Mouse (Mus musculus): ENCODE measurements at regions not wholly inside any gene's neighbourhood (a gene's known extent, or its start where the extent isn't known, plus 50 kb on each side); places are given as distances from the start of the nearest gene placed in this dataset.

GRCm38 (mm10) chr12:106607655-106608337 is 597.8 kb downstream of the Vrk1 start:
- Histone ChIP-seq H3K36me3 (ENCODE audit: control insufficient read depth, insufficient read depth, low read length) (no peaks in the 10 kb centered on the region), H3K4me2 (ENCODE audit: low read length) (no peak overlapping the region), H3K4me3 (ENCODE audit: control insufficient read depth in 1 of 2, insufficient read depth in 1 of 2, low read depth in 1 of 2, low read length in 2 of 2) (no peak overlapping the region), H3K9me3 (ENCODE audit: control insufficient read depth, low read length) (no peaks in the 10 kb centered on the region), H3K9ac (ENCODE audit: low read length) (no peak overlapping the region), H3K27ac (replicated peaks in 1 of 2; ENCODE audit: control insufficient read depth in 1 of 2, insufficient read depth in 1 of 2, low read depth in 2 of 2, low read length in 2 of 2) (no peak overlapping the region), H3K27me3 (ENCODE audit: control insufficient read depth, insufficient read depth, low read length) (no peaks in the 10 kb centered on the region), H3K4me1 (ENCODE audit: control insufficient read depth in 2 of 2, insufficient read depth in 2 of 2, low read length in 2 of 2) (no peaks in the 10 kb centered on the region)
- no peak for ATAC-seq (ENCODE audit: insufficient number of reproducible peaks, insufficient read depth, low FRiP score, low read depth)
- WGBS = 78% methylated on average over 11 of the region's 11 CpGs

- Histone ChIP-seq H3K4me2 (ENCODE audit: low read length) (no peak overlapping the region), H3K4me3 (ENCODE audit: control insufficient read depth in 1 of 2, insufficient read depth in 1 of 2, low read depth in 1 of 2, low read length in 2 of 2) (no peak overlapping the region), H3K9ac (ENCODE audit: low read length) (no peak overlapping the region), H3K27ac (replicated peaks in 1 of 2; ENCODE audit: control insufficient read depth in 1 of 2, insufficient read depth in 1 of 2, low read depth in 2 of 2, low read length in 2 of 2) (no peak overlapping the region), H3K4me1 (ENCODE audit: control insufficient read depth in 2 of 2, insufficient read depth in 2 of 2, low read length in 2 of 2) (no peaks in the 10 kb centered on the region), H3K27me3 (ENCODE audit: control insufficient read depth, insufficient read depth, low read length) (no peaks in the 10 kb centered on the region), H3K9me3 (ENCODE audit: control insufficient read depth, low read length) (no peaks in the 10 kb centered on the region), H3K36me3 (ENCODE audit: control insufficient read depth, insufficient read depth, low read length) (no peaks in the 10 kb centered on the region)
- 87% methylated on average over 6 of the region's 6 CpGs for WGBS
- no peak for ATAC-seq (ENCODE audit: insufficient number of reproducible peaks, insufficient read depth, low FRiP score, low read depth)
Measured at GRCm38 (mm10) chr12:106618684-106619083, 608.7 kb downstream of the Vrk1 start.

- Histone ChIP-seq H3K4me3 (ENCODE audit: control insufficient read depth in 1 of 2, insufficient read depth in 1 of 2, low read depth in 1 of 2, low read length in 2 of 2) (no peak overlapping the region), H3K9me3 (ENCODE audit: control insufficient read depth, low read length) (no peaks in the 10 kb centered on the region), H3K4me1 (ENCODE audit: control insufficient read depth in 2 of 2, insufficient read depth in 2 of 2, low read length in 2 of 2) (no peaks in the 10 kb centered on the region), H3K4me2 (ENCODE audit: low read length) (no peak overlapping the region), H3K36me3 (ENCODE audit: control insufficient read depth, insufficient read depth, low read length) (no peaks in the 10 kb centered on the region), H3K27ac (replicated peaks in 1 of 2; ENCODE audit: control insufficient read depth in 1 of 2, insufficient read depth in 1 of 2, low read depth in 2 of 2, low read length in 2 of 2) (no peak overlapping the region), H3K9ac (ENCODE audit: low read length) (no peak overlapping the region), H3K27me3 (ENCODE audit: control insufficient read depth, insufficient read depth, low read length) (no peaks in the 10 kb centered on the region)
- WGBS = 67% methylated on average over 15 of the region's 15 CpGs
- ATAC-seq (ENCODE audit: insufficient number of reproducible peaks, insufficient read depth, low FRiP score, low read depth) = no peak
Measured at GRCm38 (mm10) chr12:106626786-106627185, 616.8 kb downstream of the Vrk1 start.

GRCm38 (mm10) chr12:106632566-106632965 is 622.5 kb downstream of the Vrk1 start:
- Histone ChIP-seq H3K4me3 (ENCODE audit: control insufficient read depth in 1 of 2, insufficient read depth in 1 of 2, low read depth in 1 of 2, low read length in 2 of 2) (no peak overlapping the region), H3K9ac (ENCODE audit: low read length) (no peak overlapping the region), H3K27ac (replicated peaks in 1 of 2; ENCODE audit: control insufficient read depth in 1 of 2, insufficient read depth in 1 of 2, low read depth in 2 of 2, low read length in 2 of 2) (no peak overlapping the region), H3K36me3 (ENCODE audit: control insufficient read depth, insufficient read depth, low read length) (no peaks in the 10 kb centered on the region), H3K9me3 (ENCODE audit: control insufficient read depth, low read length) (no peaks in the 10 kb centered on the region), H3K4me1 (ENCODE audit: control insufficient read depth in 2 of 2, insufficient read depth in 2 of 2, low read length in 2 of 2) (no peaks in the 10 kb centered on the region), H3K4me2 (ENCODE audit: low read length) (no peak overlapping the region), H3K27me3 (ENCODE audit: control insufficient read depth, insufficient read depth, low read length) (no peaks in the 10 kb centered on the region)
- ATAC-seq (ENCODE audit: insufficient number of reproducible peaks, insufficient read depth, low FRiP score, low read depth) = no peak
- WGBS = 75% methylated on average over 7 of the region's 7 CpGs

- Histone ChIP-seq H3K9ac (ENCODE audit: low read length) (no peak overlapping the region), H3K4me3 (ENCODE audit: control insufficient read depth in 1 of 2, insufficient read depth in 1 of 2, low read depth in 1 of 2, low read length in 2 of 2) (no peak overlapping the region), H3K27me3 (ENCODE audit: control insufficient read depth, insufficient read depth, low read length) (no peaks in the 10 kb centered on the region), H3K9me3 (ENCODE audit: control insufficient read depth, low read length) (no peaks in the 10 kb centered on the region), H3K4me2 (ENCODE audit: low read length) (no peak overlapping the region), H3K36me3 (ENCODE audit: control insufficient read depth, insufficient read depth, low read length) (no peaks in the 10 kb centered on the region), H3K27ac (replicated peaks in 1 of 2; ENCODE audit: control insufficient read depth in 1 of 2, insufficient read depth in 1 of 2, low read depth in 2 of 2, low read length in 2 of 2) (no peak overlapping the region), H3K4me1 (ENCODE audit: control insufficient read depth in 2 of 2, insufficient read depth in 2 of 2, low read length in 2 of 2) (no peaks in the 10 kb centered on the region)
- ATAC-seq (ENCODE audit: insufficient number of reproducible peaks, insufficient read depth, low FRiP score, low read depth) = no peak
- 4% methylated on average over 8 of the region's 8 CpGs for WGBS
Measured at GRCm38 (mm10) chr12:106633096-106633495, 623.1 kb downstream of the Vrk1 start.

GRCm38 (mm10) chr12:106658317-106658716 is 648.3 kb downstream of the Vrk1 start:
- ATAC-seq (ENCODE audit: insufficient number of reproducible peaks, insufficient read depth, low FRiP score, low read depth) = no peak
- 12% methylated on average over 8 of the region's 8 CpGs for WGBS
- Histone ChIP-seq H3K27ac (replicated peaks in 1 of 2; ENCODE audit: control insufficient read depth in 1 of 2, insufficient read depth in 1 of 2, low read depth in 2 of 2, low read length in 2 of 2) (no peak overlapping the region), H3K27me3 (ENCODE audit: control insufficient read depth, insufficient read depth, low read length) (no peaks in the 10 kb centered on the region), H3K9me3 (ENCODE audit: control insufficient read depth, low read length) (no peaks in the 10 kb centered on the region), H3K9ac (ENCODE audit: low read length) (no peak overlapping the region), H3K4me1 (ENCODE audit: control insufficient read depth in 2 of 2, insufficient read depth in 2 of 2, low read length in 2 of 2) (no peaks in the 10 kb centered on the region), H3K4me3 (ENCODE audit: control insufficient read depth in 1 of 2, insufficient read depth in 1 of 2, low read depth in 1 of 2, low read length in 2 of 2) (no peak overlapping the region), H3K36me3 (ENCODE audit: control insufficient read depth, insufficient read depth, low read length) (no peaks in the 10 kb centered on the region), H3K4me2 (ENCODE audit: low read length) (no peak overlapping the region)

- Histone ChIP-seq H3K9ac (ENCODE audit: low read length) (no peak overlapping the region), H3K27me3 (ENCODE audit: control insufficient read depth, insufficient read depth, low read length) (no peaks in the 10 kb centered on the region), H3K9me3 (ENCODE audit: control insufficient read depth, low read length) (no peaks in the 10 kb centered on the region), H3K36me3 (ENCODE audit: control insufficient read depth, insufficient read depth, low read length) (no peaks in the 10 kb centered on the region), H3K4me1 (ENCODE audit: control insufficient read depth in 2 of 2, insufficient read depth in 2 of 2, low read length in 2 of 2) (no peaks in the 10 kb centered on the region), H3K27ac (replicated peaks in 1 of 2; ENCODE audit: control insufficient read depth in 1 of 2, insufficient read depth in 1 of 2, low read depth in 2 of 2, low read length in 2 of 2) (no peak overlapping the region), H3K4me3 (ENCODE audit: control insufficient read depth in 1 of 2, insufficient read depth in 1 of 2, low read depth in 1 of 2, low read length in 2 of 2) (no peak overlapping the region), H3K4me2 (ENCODE audit: low read length) (no peak overlapping the region)
- WGBS = 22% methylated on average over 13 of the region's 13 CpGs
- ATAC-seq (ENCODE audit: insufficient number of reproducible peaks, insufficient read depth, low FRiP score, low read depth) = no peak
Measured at GRCm38 (mm10) chr12:106673232-106673766, 663.3 kb downstream of the Vrk1 start.

GRCm38 (mm10) chr12:106674741-106675140 is 664.7 kb downstream of the Vrk1 start:
- Histone ChIP-seq H3K27me3 (ENCODE audit: control insufficient read depth, insufficient read depth, low read length) (no peaks in the 10 kb centered on the region), H3K9me3 (ENCODE audit: control insufficient read depth, low read length) (no peaks in the 10 kb centered on the region), H3K4me3 (ENCODE audit: control insufficient read depth in 1 of 2, insufficient read depth in 1 of 2, low read depth in 1 of 2, low read length in 2 of 2) (no peak overlapping the region), H3K27ac (replicated peaks in 1 of 2; ENCODE audit: control insufficient read depth in 1 of 2, insufficient read depth in 1 of 2, low read depth in 2 of 2, low read length in 2 of 2) (no peak overlapping the region), H3K36me3 (ENCODE audit: control insufficient read depth, insufficient read depth, low read length) (no peaks in the 10 kb centered on the region), H3K4me2 (ENCODE audit: low read length) (no peak overlapping the region), H3K4me1 (ENCODE audit: control insufficient read depth in 2 of 2, insufficient read depth in 2 of 2, low read length in 2 of 2) (no peaks in the 10 kb centered on the region), H3K9ac (ENCODE audit: low read length) (no peak overlapping the region)
- WGBS = 88% methylated on average over 1 of the region's 1 CpGs
- no peak for ATAC-seq (ENCODE audit: insufficient number of reproducible peaks, insufficient read depth, low FRiP score, low read depth)
